Mouse (Mus musculus): ENCODE measurements around the gene Isg20. TPM values are rescaled to one million over a fixed set of nuclear protein-coding genes. Genes with fewer than 3 reads are reported as not detected.

Gene Isg20
- polyA plus RNA-seq, 1 experiment from 2014 or later, result 12.7 TPM

GRCm38 (mm10) chr7:78924796-78925195, 11.6 kb downstream of the Isg20 start:
- Histone ChIP-seq H3K36me3 (no peaks in the 10 kb centered on the region), H3K27ac (no peak overlapping the region), H3K9me3 (replicated peaks) (no peaks in the 10 kb centered on the region), H3K27me3 (peaks cover 25% of the 10 kb centered on the region), H3K4me2 (no peak overlapping the region), H3K9ac (no peak overlapping the region), H3K4me1 (replicated peaks) (no peaks in the 10 kb centered on the region), H3K4me3 (no peak overlapping the region)
- ATAC-seq (replicated peaks; ENCODE audit: insufficient number of reproducible peaks, insufficient read depth, low FRiP score, low read depth), result no peak
- WGBS, result 61% methylated on average over 7 of the region's 7 CpGs

GRCm38 (mm10) chr7:78925680-78926079, 12.5 kb downstream of the Isg20 start:
- WGBS, result 77% methylated on average over 7 of the region's 7 CpGs
- H3K4me2 ChIP-seq, result no peak overlapping the region
- H3K4me1 ChIP-seq (replicated peaks), result no peaks in the 10 kb centered on the region

DNA sequence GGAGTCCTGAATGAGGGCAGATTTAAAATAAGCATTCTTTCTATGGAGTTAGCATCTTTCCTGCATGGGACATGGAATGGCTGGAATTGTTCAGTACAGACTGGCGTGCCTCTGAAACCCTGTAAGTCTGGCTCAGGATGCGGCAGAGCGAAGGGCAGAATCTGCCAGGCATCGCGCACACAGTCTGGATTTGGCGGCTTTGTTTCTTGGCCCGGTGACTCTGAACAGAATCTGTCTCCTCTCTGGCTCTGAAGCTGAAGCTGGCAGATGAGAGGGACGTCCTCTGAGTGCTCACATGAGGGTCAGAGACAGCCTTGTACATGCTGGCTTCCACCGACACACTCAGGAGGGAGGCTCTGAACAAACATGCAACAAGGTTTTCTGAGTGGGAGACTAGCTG, 12.9 kb downstream of the Isg20 start:
- ATAC-seq (replicated peaks; ENCODE audit: insufficient number of reproducible peaks, insufficient read depth, low FRiP score, low read depth), result no peak
- WGBS, result 71% methylated on average over 9 of the region's 9 CpGs
- Histone ChIP-seq H3K36me3 (no peaks in the 10 kb centered on the region), H3K27ac (no peak overlapping the region), H3K9me3 (replicated peaks) (no peaks in the 10 kb centered on the region), H3K27me3 (peaks cover 25% of the 10 kb centered on the region), H3K4me2 (no peak overlapping the region), H3K9ac (no peak overlapping the region), H3K4me1 (replicated peaks) (no peaks in the 10 kb centered on the region), H3K4me3 (no peak overlapping the region)

More at GRCm38 (mm10) chr7:78925680-78926079, 12.5 kb downstream of the Isg20 start:
- H3K4me3 ChIP-seq, result no peak overlapping the region
- no peaks in the 10 kb centered on the region for H3K9me3 ChIP-seq (replicated peaks)
- H3K9ac ChIP-seq, result no peak overlapping the region
- no peak for ATAC-seq (replicated peaks; ENCODE audit: insufficient number of reproducible peaks, insufficient read depth, low FRiP score, low read depth)
- no peak overlapping the region for H3K27ac ChIP-seq
- no peaks in the 10 kb centered on the region for H3K36me3 ChIP-seq
- H3K27me3 ChIP-seq, result peaks cover 25% of the 10 kb centered on the region

DNA sequence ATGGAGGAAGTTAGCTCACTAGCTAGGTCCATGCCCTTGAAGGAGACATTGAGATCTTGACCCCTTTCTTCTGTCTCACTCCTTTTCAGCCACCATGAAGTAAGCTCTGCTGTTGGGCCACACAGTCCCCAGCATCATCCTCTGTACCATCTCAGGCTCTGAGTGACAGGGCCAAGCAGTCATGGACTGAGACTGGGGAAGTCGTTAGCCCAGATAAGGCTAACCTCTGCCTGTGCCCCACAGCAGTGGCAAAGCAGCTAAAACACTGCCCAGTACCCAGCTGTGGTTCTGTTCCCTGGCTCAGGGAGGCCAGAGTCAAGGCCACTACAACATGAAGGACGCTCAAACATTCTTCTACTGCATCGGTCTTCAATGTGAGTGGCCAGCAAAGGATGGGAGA, 14.0 kb downstream of the Isg20 start:
- peaks cover 25% of the 10 kb centered on the region for H3K27me3 ChIP-seq
- H3K9ac ChIP-seq, result no peak overlapping the region
- no peaks in the 10 kb centered on the region for H3K4me1 ChIP-seq (replicated peaks)
- H3K36me3 ChIP-seq, result no peaks in the 10 kb centered on the region
- no peak overlapping the region for H3K27ac ChIP-seq
- ATAC-seq (replicated peaks; ENCODE audit: insufficient number of reproducible peaks, insufficient read depth, low FRiP score, low read depth), result no peak
- H3K4me3 ChIP-seq, result no peak overlapping the region
- WGBS, result 52% methylated on average over 3 of the region's 3 CpGs
- H3K4me2 ChIP-seq, result no peak overlapping the region
- no peaks in the 10 kb centered on the region for H3K9me3 ChIP-seq (replicated peaks)

DNA sequence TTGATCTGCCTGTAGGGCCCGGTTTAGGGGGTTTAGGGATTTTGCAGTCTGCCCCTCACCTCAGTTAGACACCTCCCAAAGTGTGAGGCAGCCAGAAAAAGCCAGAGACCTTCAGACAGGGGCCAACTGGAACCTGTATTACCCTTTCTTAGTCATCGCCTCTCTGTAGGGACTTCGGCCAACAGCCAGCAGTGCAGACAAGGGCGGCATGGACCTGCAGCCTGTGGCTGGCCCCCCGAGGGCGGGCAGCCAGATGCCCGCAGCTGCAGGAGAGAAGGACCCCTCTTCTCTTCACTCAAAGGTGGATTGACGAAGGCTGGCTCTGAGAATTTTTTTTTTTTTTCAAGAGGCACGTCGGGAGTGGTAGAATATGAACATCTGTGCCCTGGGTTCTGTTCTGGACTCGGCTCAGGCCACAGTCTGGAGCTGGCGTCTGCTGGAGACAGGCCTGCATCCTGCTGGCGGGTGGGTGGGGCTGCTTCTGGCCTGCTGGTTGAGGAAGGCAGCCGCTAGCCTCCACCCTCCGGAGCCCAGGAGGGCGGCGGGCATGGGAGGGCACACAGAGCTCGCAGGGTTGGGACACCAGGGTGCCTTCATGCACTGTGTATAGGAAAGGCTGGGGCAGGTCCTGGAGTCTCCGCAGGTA, 25.9 kb downstream of the Isg20 start:
- Histone ChIP-seq H3K9ac (no peak overlapping the region), H3K36me3 (no peaks in the 10 kb centered on the region), H3K4me2 (no peak overlapping the region), H3K4me3 (no peak overlapping the region), H3K9me3 (replicated peaks) (no peaks in the 10 kb centered on the region), H3K4me1 (replicated peaks) (no peaks in the 10 kb centered on the region), H3K27me3 (no peaks in the 10 kb centered on the region), H3K27ac (no peak overlapping the region)
- 0 out of 2 replicates have a peak, but pooled peaks have one; percentile 32 for ATAC-seq (replicated peaks; ENCODE audit: insufficient number of reproducible peaks, insufficient read depth, low FRiP score, low read depth)
- WGBS, result 51% methylated on average over 19 of the region's 19 CpGs

GRCm38 (mm10) chr7:78940971-78941370, 27.7 kb downstream of the Isg20 start:
- H3K9ac ChIP-seq, result no peak overlapping the region
- H3K4me1 ChIP-seq (replicated peaks), result no peaks in the 10 kb centered on the region
- no peaks in the 10 kb centered on the region for H3K9me3 ChIP-seq (replicated peaks)
- no peaks in the 10 kb centered on the region for H3K27me3 ChIP-seq
- no peaks in the 10 kb centered on the region for H3K36me3 ChIP-seq
- no peak for ATAC-seq (replicated peaks; ENCODE audit: insufficient number of reproducible peaks, insufficient read depth, low FRiP score, low read depth)
- 64% methylated on average over 3 of the region's 3 CpGs for WGBS
- H3K4me3 ChIP-seq, result no peak overlapping the region
- H3K27ac ChIP-seq, result no peak overlapping the region
- H3K4me2 ChIP-seq, result no peak overlapping the region

- H3K27me3 ChIP-seq, result 0 out of 2 replicates have a peak, but pooled peaks cover 4% of the 10 kb centered on the region
- no peaks in the 10 kb centered on the region for H3K9me3 ChIP-seq (replicated peaks)
- H3K27ac ChIP-seq, result no peak overlapping the region
- H3K36me3 ChIP-seq, result no peaks in the 10 kb centered on the region
- no peak overlapping the region for H3K9ac ChIP-seq
- 90% methylated on average over 2 of the region's 2 CpGs for WGBS
- ATAC-seq (replicated peaks; ENCODE audit: insufficient number of reproducible peaks, insufficient read depth, low FRiP score, low read depth), result no peak
- no peaks in the 10 kb centered on the region for H3K4me1 ChIP-seq (replicated peaks)
- H3K4me3 ChIP-seq, result no peak overlapping the region
- H3K4me2 ChIP-seq, result no peak overlapping the region
Observed at GRCm38 (mm10) chr7:78942544-78942943, 29.3 kb downstream of the Isg20 start.

DNA sequence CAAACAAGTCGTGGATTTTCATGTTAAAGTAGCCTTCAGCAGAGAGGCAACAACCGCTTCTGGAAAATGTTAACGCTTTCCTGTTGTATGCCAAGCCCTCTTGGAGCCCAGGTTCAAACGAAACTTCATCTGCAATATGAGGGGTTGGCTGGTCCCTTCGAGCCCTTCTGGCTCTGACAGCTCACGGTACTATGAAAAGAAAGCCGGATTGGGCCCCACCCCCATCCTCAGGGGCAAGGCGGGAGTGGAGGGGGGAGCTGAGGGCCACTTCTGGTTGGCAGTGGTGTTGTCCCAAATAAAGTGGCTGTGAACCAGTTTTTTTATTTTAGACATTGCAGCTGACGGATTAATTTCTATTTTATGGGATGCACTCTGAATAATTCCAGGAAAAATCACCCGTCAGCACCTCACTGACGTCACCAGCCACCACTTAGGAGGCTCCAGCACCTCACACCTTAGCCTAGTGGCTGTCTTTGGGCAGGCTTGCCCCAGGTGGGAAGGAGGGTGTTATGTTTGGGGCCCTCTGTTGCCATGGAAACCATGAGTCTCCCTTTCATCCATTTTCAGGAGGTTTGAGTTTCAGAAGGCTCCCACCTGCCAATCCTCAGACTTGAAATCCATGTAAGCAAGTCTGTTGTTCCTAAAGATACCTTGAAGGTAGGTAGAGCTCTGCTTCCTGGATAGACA, 40.8 kb downstream of the Isg20 start:
- 23% methylated on average over 11 of the region's 11 CpGs for WGBS
- Histone ChIP-seq H3K4me1 (replicated peaks) (peaks cover 8% of the 10 kb centered on the region), H3K4me2 (peak overlapping the region; percentile 27), H3K27ac (no peak overlapping the region), H3K9ac (no peak overlapping the region), H3K4me3 (0 out of 2 replicates have a peak overlapping the region, but pooled peaks have one; percentile 13), H3K9me3 (replicated peaks) (no peaks in the 10 kb centered on the region), H3K36me3 (no peaks in the 10 kb centered on the region), H3K27me3 (no peaks in the 10 kb centered on the region)
- ATAC-seq (replicated peaks; ENCODE audit: insufficient number of reproducible peaks, insufficient read depth, low FRiP score, low read depth), result no peak

GRCm38 (mm10) chr7:78954619-78955018, 41.4 kb downstream of the Isg20 start:
- H3K4me2 ChIP-seq, result no peak overlapping the region
- H3K36me3 ChIP-seq, result no peaks in the 10 kb centered on the region
- ATAC-seq (replicated peaks; ENCODE audit: insufficient number of reproducible peaks, insufficient read depth, low FRiP score, low read depth), result no peak
- 73% methylated on average over 6 of the region's 6 CpGs for WGBS
- H3K27me3 ChIP-seq, result no peaks in the 10 kb centered on the region
- peaks cover 8% of the 10 kb centered on the region for H3K4me1 ChIP-seq (replicated peaks)
- H3K9ac ChIP-seq, result no peak overlapping the region
- no peak overlapping the region for H3K27ac ChIP-seq
- no peaks in the 10 kb centered on the region for H3K9me3 ChIP-seq (replicated peaks)
- H3K4me3 ChIP-seq, result no peak overlapping the region

- H3K4me1 ChIP-seq (replicated peaks), result peaks cover 8% of the 10 kb centered on the region
- no peak overlapping the region for H3K9ac ChIP-seq
- H3K36me3 ChIP-seq, result no peaks in the 10 kb centered on the region
- no peak overlapping the region for H3K4me3 ChIP-seq
- H3K4me2 ChIP-seq, result no peak overlapping the region
- 81% methylated on average over 6 of the region's 6 CpGs for WGBS
- no peaks in the 10 kb centered on the region for H3K9me3 ChIP-seq (replicated peaks)
- no peaks in the 10 kb centered on the region for H3K27me3 ChIP-seq
- H3K27ac ChIP-seq, result no peak overlapping the region
- no peak for ATAC-seq (replicated peaks; ENCODE audit: insufficient number of reproducible peaks, insufficient read depth, low FRiP score, low read depth)
Observed at GRCm38 (mm10) chr7:78955086-78955485, 41.9 kb downstream of the Isg20 start.

- H3K4me3 ChIP-seq, result no peak overlapping the region
- H3K27ac ChIP-seq, result no peak overlapping the region
- no peaks in the 10 kb centered on the region for H3K27me3 ChIP-seq
- ATAC-seq (replicated peaks; ENCODE audit: insufficient number of reproducible peaks, insufficient read depth, low FRiP score, low read depth), result no peak
- no peaks in the 10 kb centered on the region for H3K9me3 ChIP-seq (replicated peaks)
- H3K36me3 ChIP-seq, result no peaks in the 10 kb centered on the region
- no peak overlapping the region for H3K9ac ChIP-seq
- no peak overlapping the region for H3K4me2 ChIP-seq
- peaks cover 6% of the 10 kb centered on the region for H3K4me1 ChIP-seq (replicated peaks)
- WGBS, result 63% methylated on average over 6 of the region's 6 CpGs
Observed at GRCm38 (mm10) chr7:78958499-78959073, 45.4 kb downstream of the Isg20 start.
